Mouse (Mus musculus) brain, embryonic 14.5 days (tissue): Measurements from ENCODE around the gene Kcnk2.

Experiments
- CTCF ChIP-seq: fragments of 200-500 bp; IDR thresholded peaks from 2 replicates; pipeline ENCODE4 v1.5.1; 2012; ENCODE audit warnings: inconsistent platforms, mild to moderate bottlenecking, moderate library complexity, borderline replicate concordance; ENCODE audit not compliant: insufficient read depth, insufficient read length; ENCODE audit errors: extremely low read depth
- POLR2A ChIP-seq: fragments of 200-500 bp; IDR thresholded peaks from 2 replicates; pipeline ENCODE4 v1.6.1; 2012; ENCODE audit warnings: mild to moderate bottlenecking, inconsistent platforms, borderline replicate concordance; ENCODE audit not compliant: poor library complexity, insufficient read depth, insufficient read length, severe bottlenecking; ENCODE audit errors: extremely low read depth

DNA sequence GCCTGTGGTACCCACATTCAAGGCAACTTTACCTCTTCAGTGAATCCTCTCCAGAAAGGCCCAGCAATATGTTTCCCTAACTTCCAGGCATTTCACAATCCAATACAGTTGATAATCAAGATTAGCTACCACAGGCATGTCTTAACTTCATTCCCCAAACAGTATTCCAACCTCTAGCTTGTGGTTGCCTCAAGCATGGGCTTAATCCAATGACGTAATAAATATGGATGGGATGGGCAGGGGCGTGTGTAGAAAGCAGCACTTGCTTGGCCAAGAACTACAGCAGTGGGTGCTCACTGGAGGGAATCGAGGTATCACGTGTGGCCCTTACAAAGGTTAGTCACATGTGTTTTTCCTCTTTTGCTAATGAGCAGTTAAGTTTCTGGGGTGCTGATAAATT, 34.4 kb downstream of the Kcnk2 start:
- TF ChIP-seq POLR2A (no peak), CTCF (no peak)
